Mouse (Mus musculus) urinary bladder, postnatal 14 days (tissue): ENCODE measurements around the gene Kdm5d.

Experiments used
- DNase-seq: peaks from one replicate; pipeline ENCODE4 v3.0.0; 2021; ENCODE audit warnings: low spot score

Gene Kdm5d

DNA sequence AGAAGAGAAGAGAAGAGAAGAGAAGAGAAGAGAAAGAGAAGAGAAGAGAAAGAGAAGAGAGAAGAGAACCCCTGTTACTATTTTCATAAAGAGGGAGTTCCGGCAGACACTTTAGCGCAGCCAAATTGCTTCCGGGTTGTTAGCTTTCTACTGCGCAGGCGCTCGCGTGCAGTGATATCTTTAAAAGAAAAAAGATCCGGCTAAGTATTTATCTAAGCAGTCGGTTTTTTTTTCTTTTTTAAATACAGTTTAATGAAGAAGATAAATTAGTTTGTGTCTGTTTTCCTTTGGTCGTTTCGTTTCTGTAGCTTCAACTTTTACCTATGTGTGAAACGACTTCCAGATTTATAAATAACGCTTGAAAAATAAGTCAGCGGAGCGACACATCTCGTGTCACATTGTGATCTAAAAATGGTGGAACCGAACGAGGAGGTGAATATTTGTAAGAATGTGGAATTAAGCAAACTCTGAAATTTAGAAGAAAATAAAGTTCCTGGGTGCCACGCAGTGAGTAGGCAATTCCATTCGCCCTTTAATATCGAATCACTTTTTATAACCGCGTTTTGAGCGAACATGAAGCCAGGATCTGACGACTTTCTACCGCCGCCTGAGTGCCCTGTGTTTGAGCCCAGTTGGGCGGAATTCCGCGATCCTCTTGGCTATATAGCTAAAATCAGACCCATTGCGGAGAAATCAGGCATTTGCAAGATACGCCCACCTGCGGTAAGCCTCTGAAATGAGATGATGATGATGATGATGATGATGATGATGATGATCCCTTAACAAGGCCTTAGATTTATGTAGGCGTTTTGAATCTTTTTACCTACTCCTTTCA is at the start of gene Kdm5d:
Gene Kdm5d, plus strand, starts transcription at position 396 of the 835 bp plus-strand sequence.
- peak; percentile 48 for DNase-seq

DNA sequence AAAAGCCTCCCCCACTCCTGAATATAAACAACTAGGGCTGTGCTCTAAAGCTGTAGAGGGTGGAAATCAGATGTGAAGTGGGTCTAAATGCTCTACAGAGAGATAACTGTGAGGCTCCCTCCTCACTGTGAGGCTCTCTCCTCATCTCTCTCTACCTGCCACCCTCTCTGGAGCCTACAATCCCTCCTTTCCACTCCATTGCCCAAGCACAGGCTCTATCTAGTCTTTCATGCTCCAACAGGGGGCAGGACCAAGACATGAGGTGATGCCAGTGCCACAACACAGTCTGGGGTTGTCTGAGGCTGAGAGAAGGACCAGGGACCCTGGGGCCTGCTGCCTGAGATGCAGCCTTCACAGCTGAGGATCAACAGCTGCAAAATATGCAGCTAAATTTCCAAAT is 25.2 kb upstream of the Kdm5d start:
- DNase-seq = no peak

DNA sequence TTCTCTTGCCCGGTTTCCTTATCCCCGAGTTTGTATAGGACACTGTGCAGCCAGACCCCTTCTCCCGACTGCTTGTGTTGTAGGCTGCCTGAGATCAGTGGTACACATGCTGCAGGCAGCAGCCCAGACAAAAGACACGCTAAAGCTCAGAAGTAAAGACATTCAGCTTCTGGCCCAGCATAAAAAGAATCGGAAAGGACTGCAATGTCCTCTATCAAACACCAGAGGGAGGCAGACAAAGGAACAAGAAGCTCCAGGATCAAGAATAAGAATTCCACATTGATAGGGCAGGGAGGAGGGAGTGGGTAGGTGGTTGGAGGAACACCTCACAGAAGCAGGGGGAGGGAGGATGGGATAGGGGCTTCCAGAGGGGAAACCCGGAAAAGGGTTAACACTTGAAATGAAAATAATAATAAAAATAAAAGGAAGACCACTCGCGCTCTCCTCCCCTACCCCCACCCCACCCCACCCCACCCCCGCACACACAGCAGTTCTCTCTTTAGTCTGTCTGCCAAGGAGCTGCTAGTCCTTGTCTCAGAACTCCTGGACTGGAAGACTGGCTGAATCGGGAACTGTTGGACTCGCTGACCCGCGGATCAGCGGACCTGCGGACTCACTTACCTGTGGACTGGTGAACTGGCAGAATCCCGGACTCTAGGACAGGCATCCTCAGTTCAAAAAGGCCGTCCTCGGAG is 24.6 kb upstream of the Kdm5d start:
- DNase-seq = no peak
